Mouse (Mus musculus): ENCODE results near the gene Hist1h3e. TPM values are rescaled to one million over a fixed set of nuclear protein-coding genes. Genes with fewer than 3 reads are reported as not detected.
A peak's percentile ranks its signal among the peaks of the same experiment; 100 is the strongest.

Gene Hist1h3e
- polyA plus RNA-seq, 1 experiment from 2014 or later = 3.5 TPM

DNA sequence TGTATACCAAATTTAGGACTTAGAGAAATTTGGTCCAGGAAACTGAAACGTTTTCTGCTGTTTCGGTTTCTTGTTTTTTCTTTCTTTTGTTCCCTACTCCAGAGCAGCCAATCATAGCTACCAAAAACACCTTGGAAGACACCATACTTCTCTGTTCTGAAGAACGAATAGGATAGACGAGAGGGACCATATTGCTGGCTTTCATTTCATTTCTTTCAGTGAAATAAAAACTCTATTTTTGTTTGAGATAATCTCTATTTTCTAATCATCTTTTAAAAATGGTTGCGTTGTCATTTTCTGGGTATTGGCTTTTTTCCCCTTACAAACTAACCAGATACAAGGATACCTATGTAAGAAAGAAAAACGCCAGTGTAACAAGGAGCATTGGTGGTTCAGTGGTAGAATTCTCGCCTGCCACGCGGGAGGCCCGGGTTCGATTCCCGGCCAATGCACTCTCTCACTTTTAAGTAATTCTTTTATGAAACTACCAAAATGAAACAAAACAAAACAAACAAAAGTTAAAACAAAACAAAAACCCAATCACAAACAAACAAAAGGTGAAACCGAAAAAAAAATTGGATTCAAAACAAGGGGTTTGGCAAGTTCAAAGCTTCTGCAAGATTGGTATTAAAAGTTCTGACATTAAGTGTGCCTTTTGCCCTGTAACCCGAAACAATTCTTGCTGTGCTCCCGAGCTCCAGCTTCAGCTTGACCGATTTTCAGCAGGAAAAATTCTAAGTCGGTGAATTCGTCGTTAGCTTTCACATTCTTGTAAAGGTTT is 45.2 kb downstream of the Hist1h3e start:
- Histone ChIP-seq H3K4me2 (replicated peaks) (peak overlapping the region; percentile 75), H3K36me3 (no peaks in the 10 kb centered on the region), H3K9ac (0 out of 2 replicates have a peak overlapping the region, but pooled peaks have one; percentile 33), H3K4me1 (replicated peaks) (0 out of 2 replicates have a peak, but pooled peaks cover 2% of the 10 kb centered on the region), H3K27ac (no peak overlapping the region), H3K9me3 (no peaks in the 10 kb centered on the region), H3K4me3 (replicated peaks) (peak overlapping the region; percentile 45), H3K27me3 (replicated peaks) (no peaks in the 10 kb centered on the region)
- WGBS = under 1% methylated on average over 19 of the region's 19 CpGs
- ATAC-seq = peak; percentile 76

DNA sequence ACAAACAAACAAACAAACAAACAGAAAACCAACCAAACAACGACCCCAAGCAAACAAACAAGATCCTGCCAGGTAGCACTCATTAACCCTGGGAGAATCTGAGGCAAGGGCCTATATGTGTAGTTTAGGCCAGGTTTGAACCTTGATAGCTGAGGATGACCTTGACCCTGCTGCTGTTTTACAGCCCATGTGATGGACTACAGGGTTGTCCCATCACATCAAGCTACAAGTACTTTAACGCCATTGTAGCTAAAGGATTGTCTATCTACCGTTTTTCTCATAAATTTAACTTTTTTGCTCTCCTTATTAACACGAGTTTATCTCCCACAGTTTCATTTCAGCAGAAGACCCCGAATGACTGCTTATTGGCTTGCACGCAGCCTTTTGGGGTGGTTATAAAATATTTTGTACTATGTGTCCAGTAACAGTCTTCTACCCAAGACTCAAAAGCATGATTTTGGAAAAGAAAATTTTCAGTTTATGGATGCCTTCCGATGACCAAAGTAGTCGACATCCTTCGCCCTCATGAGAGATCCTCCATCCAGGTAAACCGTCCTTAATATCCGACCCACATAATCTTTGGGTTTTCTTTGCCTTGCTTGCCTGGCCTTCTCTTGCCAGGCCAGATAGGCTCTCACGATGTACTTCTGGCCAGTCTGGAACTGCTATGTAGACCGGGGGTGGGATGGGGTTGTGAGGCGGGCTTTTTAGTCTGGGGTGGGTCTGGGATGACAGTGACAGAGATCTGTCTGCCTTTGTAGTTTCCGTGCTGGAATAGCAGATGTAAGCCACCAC is 46.1 kb downstream of the Hist1h3e start:
- H3K4me2 ChIP-seq (replicated peaks) = peak overlapping the region; percentile 61
- 0 out of 2 replicates have a peak overlapping the region, but pooled peaks have one; percentile 17 for H3K9ac ChIP-seq
- H3K27me3 ChIP-seq (replicated peaks) = no peaks in the 10 kb centered on the region
- WGBS = 46% methylated on average over 15 of the region's 15 CpGs
- H3K9me3 ChIP-seq = no peaks in the 10 kb centered on the region
- H3K4me3 ChIP-seq (replicated peaks) = peak overlapping the region; percentile 27
- ATAC-seq = no peak
- H3K27ac ChIP-seq = no peak overlapping the region
- H3K4me1 ChIP-seq (replicated peaks) = 0 out of 2 replicates have a peak, but pooled peaks cover 2% of the 10 kb centered on the region
- H3K36me3 ChIP-seq = no peaks in the 10 kb centered on the region

GRCm38 (mm10) chr13:23515281-23515680 is 46.9 kb downstream of the Hist1h3e start:
- Histone ChIP-seq H3K9me3 (no peaks in the 10 kb centered on the region), H3K4me1 (replicated peaks) (peaks cover 6% of the 10 kb centered on the region; the same call in 1 of the 2 replicates), H3K27ac (no peak overlapping the region), H3K36me3 (no peaks in the 10 kb centered on the region), H3K4me3 (replicated peaks) (no peak overlapping the region), H3K9ac (no peak overlapping the region), H3K27me3 (replicated peaks) (no peaks in the 10 kb centered on the region), H3K4me2 (replicated peaks) (no peak overlapping the region)
- no peak for ATAC-seq
- WGBS = 82% methylated on average over 5 of the region's 5 CpGs

DNA sequence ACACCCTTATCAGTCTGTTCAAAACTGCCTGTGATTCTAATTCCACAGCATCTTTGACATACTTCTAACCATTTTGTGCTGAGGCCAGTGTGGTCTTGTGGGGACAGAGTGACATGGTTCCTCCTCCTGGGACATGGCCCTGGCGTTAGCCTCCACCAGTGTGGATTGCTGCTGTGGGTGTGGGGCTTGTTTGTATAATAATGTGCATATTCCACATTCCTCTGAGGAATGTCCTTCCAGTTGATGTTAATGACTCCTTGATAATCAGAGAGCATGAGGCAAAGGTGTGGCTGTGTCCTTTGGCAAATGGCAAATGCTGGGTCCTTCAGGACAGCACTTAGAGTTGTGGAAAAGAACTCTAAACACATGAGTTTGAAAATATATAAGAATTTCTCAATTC is 48.7 kb downstream of the Hist1h3e start:
- H3K4me1 ChIP-seq (replicated peaks) = peaks cover 9% of the 10 kb centered on the region; the same call in 1 of the 2 replicates
- 79% methylated on average over 1 of the region's 1 CpGs for WGBS
- H3K9me3 ChIP-seq = no peaks in the 10 kb centered on the region
- H3K27ac ChIP-seq = no peak overlapping the region
- no peaks in the 10 kb centered on the region for H3K36me3 ChIP-seq
- no peak for ATAC-seq
- H3K27me3 ChIP-seq (replicated peaks) = no peaks in the 10 kb centered on the region
- H3K4me2 ChIP-seq (replicated peaks) = no peak overlapping the region
- H3K9ac ChIP-seq = no peak overlapping the region
- H3K4me3 ChIP-seq (replicated peaks) = no peak overlapping the region

Other genes with a start within 250 kb of the Hist1h3e start
- 34.5 and 40.5 TPM in 2 replicates for gene Zfp322a, start 193.2 kb downstream of the Hist1h3e start, polyA plus RNA-seq (2015; fragmentation: Nextera tagmentation; extraction: Ambion mirVana)
- 11.2 TPM in 2 replicates for gene Abt1, start 138.5 kb downstream of the Hist1h3e start, polyA plus RNA-seq (2015; fragmentation: Nextera tagmentation; extraction: Ambion mirVana)
- gene Btn1a1, start 96.5 kb downstream of the Hist1h3e start, polyA plus RNA-seq (2015; fragmentation: Nextera tagmentation; extraction: Ambion mirVana) = 0.08 and 0.11 TPM in 2 replicates
- 0.16 and 0.23 TPM in 2 replicates for gene Btn2a2, start 73.5 kb downstream of the Hist1h3e start, polyA plus RNA-seq (2015; fragmentation: Nextera tagmentation; extraction: Ambion mirVana)
- 4.6 and 4.8 TPM in 2 replicates for gene Hist1h4h, start 31.3 kb downstream of the Hist1h3e start, polyA plus RNA-seq (2015; fragmentation: Nextera tagmentation; extraction: Ambion mirVana)
- gene Hist1h2af, start 28.5 kb downstream of the Hist1h3e start, polyA plus RNA-seq (2015; fragmentation: Nextera tagmentation; extraction: Ambion mirVana) = 6.7 TPM in 1 of 2 replicates, not detected in the other
- gene Hist1h3g, start 26.9 kb downstream of the Hist1h3e start, polyA plus RNA-seq (2015; fragmentation: Nextera tagmentation; extraction: Ambion mirVana) = 6.1 and 6.2 TPM in 2 replicates
- gene Hist1h2bh, start 19.0 kb downstream of the Hist1h3e start, polyA plus RNA-seq (2015; fragmentation: Nextera tagmentation; extraction: Ambion mirVana) = 1.1 and 1.3 TPM in 2 replicates
- gene Hist1h3f, start 18.3 kb downstream of the Hist1h3e start, polyA plus RNA-seq (2015; fragmentation: Nextera tagmentation; extraction: Ambion mirVana) = 0.45 and 0.97 TPM in 2 replicates
- gene Hist1h4f, start 10.7 kb downstream of the Hist1h3e start, polyA plus RNA-seq (2015; fragmentation: Nextera tagmentation; extraction: Ambion mirVana) = 0.88 and 1.0 TPM in 2 replicates
- 0.46 and 0.64 TPM in 2 replicates for gene Hist1h1d, start 9.1 kb downstream of the Hist1h3e start, polyA plus RNA-seq (2015; fragmentation: Nextera tagmentation; extraction: Ambion mirVana)
- gene Hist1h2ae, start 8.9 kb upstream of the Hist1h3e start, polyA plus RNA-seq (2015; fragmentation: Nextera tagmentation; extraction: Ambion mirVana) = 76.9 and 89.5 TPM in 2 replicates
- gene Hist1h2bg, start 9.0 kb upstream of the Hist1h3e start, polyA plus RNA-seq (2015; fragmentation: Nextera tagmentation; extraction: Ambion mirVana) = 7.1 and 11.5 TPM in 2 replicates
- gene Hist1h2bf, start 11.8 kb upstream of the Hist1h3e start, polyA plus RNA-seq (2015; fragmentation: Nextera tagmentation; extraction: Ambion mirVana) = 4.2 and 4.5 TPM in 2 replicates
- gene Hist1h2ad, start 12.0 kb upstream of the Hist1h3e start, polyA plus RNA-seq (2015; fragmentation: Nextera tagmentation; extraction: Ambion mirVana) = 1.8 and 3.0 TPM in 2 replicates
- gene Hist1h3d, start 13.4 kb upstream of the Hist1h3e start, polyA plus RNA-seq (2015; fragmentation: Nextera tagmentation; extraction: Ambion mirVana) = 5.2 and 6.2 TPM in 2 replicates
- 98.7 and 101 TPM in 2 replicates for gene Hist1h4d, start 19.2 kb upstream of the Hist1h3e start, polyA plus RNA-seq (2015; fragmentation: Nextera tagmentation; extraction: Ambion mirVana)
- gene Hist1h2be, start 58.8 kb upstream of the Hist1h3e start, polyA plus RNA-seq (2015; fragmentation: Nextera tagmentation; extraction: Ambion mirVana) = 1.6 and 2.0 TPM in 2 replicates
- gene Hist1h1e, start 60.2 kb upstream of the Hist1h3e start, polyA plus RNA-seq (2015; fragmentation: Nextera tagmentation; extraction: Ambion mirVana) = 17.6 and 21.2 TPM in 2 replicates
- gene Hist1h2ac, start 121.6 kb upstream of the Hist1h3e start, polyA plus RNA-seq (2015; fragmentation: Nextera tagmentation; extraction: Ambion mirVana) = 1.3 and 1.5 TPM in 2 replicates
- gene Hist1h2bc, start 121.8 kb upstream of the Hist1h3e start, polyA plus RNA-seq (2015; fragmentation: Nextera tagmentation; extraction: Ambion mirVana) = 79.3 and 89.9 TPM in 2 replicates
- gene Hist1h1t, start 133.4 kb upstream of the Hist1h3e start, polyA plus RNA-seq (2015; fragmentation: Nextera tagmentation; extraction: Ambion mirVana) = not detected in 2 replicates
- gene Hist1h4c, start 136.1 kb upstream of the Hist1h3e start, polyA plus RNA-seq (2015; fragmentation: Nextera tagmentation; extraction: Ambion mirVana) = 4.7 and 5.7 TPM in 2 replicates
- gene Hfe, start 148.5 kb upstream of the Hist1h3e start, polyA plus RNA-seq (2015; fragmentation: Nextera tagmentation; extraction: Ambion mirVana) = 6.4 and 7.9 TPM in 2 replicates
- gene Hist1h1c, start 176.4 kb upstream of the Hist1h3e start, polyA plus RNA-seq (2015; fragmentation: Nextera tagmentation; extraction: Ambion mirVana) = 32.4 and 36.0 TPM in 2 replicates
- gene Hist1h3c, start 183.2 kb upstream of the Hist1h3e start, polyA plus RNA-seq (2015; fragmentation: Nextera tagmentation; extraction: Ambion mirVana) = 4.4 and 7.7 TPM in 2 replicates
- 2.4 and 3.8 TPM in 2 replicates for gene Hist1h2bb, start 184.4 kb upstream of the Hist1h3e start, polyA plus RNA-seq (2015; fragmentation: Nextera tagmentation; extraction: Ambion mirVana)
- 39.8 and 44.9 TPM in 2 replicates for gene Hist1h2ab, start 188.8 kb upstream of the Hist1h3e start, polyA plus RNA-seq (2015; fragmentation: Nextera tagmentation; extraction: Ambion mirVana)
- gene Hist1h3b, start 189.9 kb upstream of the Hist1h3e start, polyA plus RNA-seq (2015; fragmentation: Nextera tagmentation; extraction: Ambion mirVana) = 6.4 and 9.2 TPM in 2 replicates
- 3.8 and 5.5 TPM in 2 replicates for gene Hist1h4b, start 194.6 kb upstream of the Hist1h3e start, polyA plus RNA-seq (2015; fragmentation: Nextera tagmentation; extraction: Ambion mirVana)
- gene Hist1h4a, start 198.9 kb upstream of the Hist1h3e start, polyA plus RNA-seq (2015; fragmentation: Nextera tagmentation; extraction: Ambion mirVana) = 0.48 and 1.3 TPM in 2 replicates
- 4.3 and 6.4 TPM in 2 replicates for gene Hist1h3a, start 200.0 kb upstream of the Hist1h3e start, polyA plus RNA-seq (2015; fragmentation: Nextera tagmentation; extraction: Ambion mirVana)
- gene Hist1h1a, start 201.3 kb upstream of the Hist1h3e start, polyA plus RNA-seq (2015; fragmentation: Nextera tagmentation; extraction: Ambion mirVana) = 1.2 and 2.2 TPM in 2 replicates
- not detected in 2 replicates for gene Trim38, start 207.5 kb upstream of the Hist1h3e start, polyA plus RNA-seq (2015; fragmentation: Nextera tagmentation; extraction: Ambion mirVana)
- 0.10 TPM in 1 of 2 replicates, not detected in the other for gene Slc17a2, start 244.6 kb upstream of the Hist1h3e start, polyA plus RNA-seq (2015; fragmentation: Nextera tagmentation; extraction: Ambion mirVana)